Mouse (Mus musculus) liver, embryonic 14.5 days (tissue): Measurements from ENCODE around the gene Olfr619. TPM values are rescaled to one million over a fixed set of nuclear protein-coding genes. Genes with fewer than 3 reads are reported as not detected.

Source experiments
- ATAC-seq: fragments of 200-750 bp; cut with Nextera tagmentation; 2 replicates; pipeline ENCODE4 v1.8.0; 2017; ENCODE audit warnings: moderate number of reproducible peaks, mild to moderate bottlenecking, moderate library complexity; ENCODE audit not compliant: insufficient read depth
- DNase-seq, 3 experiments: peaks; one replicate each; pipeline ENCODE4 v3.0.0-alpha.2; 2012 to 2013; ENCODE audit warnings: low read depth in 3 of 3, low spot score in 3 of 3
- H3K27ac ChIP-seq: fragments of 300-500 bp; sonication (generic); 2 replicates; pipeline ENCODE4 v1.5.1; 2014; ENCODE audit warnings: moderate library complexity, mild to moderate bottlenecking, control low read depth, inconsistent platforms
- H3K27me3 ChIP-seq: fragments of 300-500 bp; sonication (generic); 2 replicates; pipeline ENCODE4 v1.6.1; 2014; ENCODE audit warnings: mild to moderate bottlenecking, low read length, moderate library complexity; ENCODE audit not compliant: control insufficient read depth, insufficient read depth
- H3K36me3 ChIP-seq: fragments of 300-500 bp; sonication (generic); replicated peaks from 2 replicates; pipeline ENCODE4 v1.6.1; 2014; ENCODE audit warnings: low read depth; ENCODE audit not compliant: control insufficient read depth, insufficient read depth
- H3K4me1 ChIP-seq, 2 experiments: fragments of 200-500 bp in 1 of 2; fragments of 300-500 bp in 1 of 2; sonication (generic) in 1 of 2; replicated peaks; 2 replicates each; pipeline ENCODE4 v1.6.1; 2012 to 2014; ENCODE audit warnings: antibody characterized with exemption in 1 of 2, inconsistent platforms in 1 of 2, low read length in 1 of 2; ENCODE audit not compliant: control insufficient read depth in 2 of 2, insufficient read depth in 2 of 2
- H3K4me2 ChIP-seq: fragments of 300-500 bp; sonication (generic); 2 replicates; pipeline ENCODE4 v1.6.1; 2014; ENCODE audit warnings: low read depth, mild to moderate bottlenecking, control low read depth, moderate library complexity
- H3K4me3 ChIP-seq, 2 experiments: fragments of 200-500 bp in 1 of 2; fragments of 300-500 bp in 1 of 2; sonication (generic) in 1 of 2; 2 replicates each; pipeline ENCODE4 v1.5.1; 2012 to 2014; ENCODE audit warnings: low read depth in 2 of 2, low read length in 2 of 2, mild to moderate bottlenecking in 2 of 2, control low read depth in 1 of 2, inconsistent platforms in 1 of 2, moderate library complexity in 1 of 2; ENCODE audit not compliant: insufficient read depth in 1 of 2
- H3K9ac ChIP-seq: fragments of 300-500 bp; sonication (generic); replicated peaks from 2 replicates; pipeline ENCODE4 v1.6.1; 2014; ENCODE audit warnings: mild to moderate bottlenecking, control low read depth, moderate library complexity
- H3K9me3 ChIP-seq: fragments of 300-500 bp; sonication (generic); 2 replicates; pipeline ENCODE4 v1.6.1; 2016; ENCODE audit warnings: low read length, mixed read lengths; ENCODE audit not compliant: control insufficient read depth
- CTCF ChIP-seq: IDR thresholded peaks from 2 replicates; pipeline ENCODE4 v1.5.1; 2016; ENCODE audit warnings: antibody characterized with exemption, low read depth, control low read depth
- EP300 ChIP-seq: IDR thresholded peaks from 2 replicates; pipeline ENCODE4 v1.6.1; 2016; ENCODE audit warnings: antibody characterized with exemption, low read depth
- WGBS: fragments of 180-500 bp; shearing (Covaris S2); extraction: QIAGEN DNeasy Blood & Tissue Kit; methylation state at CpG from one replicate; pipeline ENCODE4 v1.1.7; 2014; ENCODE audit not compliant: insufficient replicate concordance; 5-methylcytosine and 5-hydroxymethylcytosine counted together
- polyA plus RNA-seq, 2 experiments: library from polyadenylated mRNA; depleted of rRNA in 1 of 2; stranded (reverse) in 1 of 2; unstranded in 1 of 2; fragments of >200 nt; fragmentation: Nextera tagmentation in 1 of 2; extraction: Ambion mirVana in 1 of 2; gene quantifications; 2 replicates each; pipeline versions ENCODE4 v1.2.1 to v1.2.3; 2012 to 2014

Olfr619 gene
- polyA plus RNA-seq (2012; rRNA removed) (not detected in 2 replicates), polyA plus RNA-seq (2014; fragmentation: Nextera tagmentation; extraction: Ambion mirVana) (not detected in 2 replicates)

DNA sequence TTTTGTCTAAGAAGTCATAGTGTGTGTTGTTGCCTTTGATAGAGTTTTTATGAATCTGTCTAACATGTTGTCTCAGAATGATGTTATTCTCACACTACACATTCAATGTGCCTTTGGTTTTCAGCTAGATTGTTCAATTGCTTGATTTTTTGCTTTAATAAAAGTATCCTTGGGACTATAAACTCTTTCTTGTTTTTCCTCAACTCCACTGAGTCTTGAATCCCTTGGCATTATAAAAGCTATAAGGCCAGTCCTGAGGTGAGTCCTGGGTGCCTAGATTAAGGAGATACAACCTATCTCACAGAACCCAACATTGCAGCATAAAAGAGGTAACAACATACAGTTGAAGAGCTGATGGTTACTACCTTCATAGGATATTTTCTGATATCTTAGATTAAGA, at the start of gene Olfr619:
Olfr619 (plus strand) TSS at position 301 of the 400 bp plus-strand sequence.
- H3K36me3 ChIP-seq: no peaks in the 10 kb centered on the region
- no peak for TF ChIP-seq CTCF
- TF ChIP-seq EP300: no peak
- H3K9me3 ChIP-seq: no peaks in the 10 kb centered on the region
- no peak within 1 kb of the TSS for H3K27ac ChIP-seq
- no peak within 1 kb of the TSS for H3K4me2 ChIP-seq
- DNase-seq (no peak), ATAC-seq (no peak)
- H3K4me1 ChIP-seq: no peaks in the 10 kb centered on the region
- no peaks in the 10 kb centered on the region for H3K27me3 ChIP-seq
- no peak within 1 kb of the TSS for H3K4me3 ChIP-seq
- no peak within 1 kb of the TSS for H3K9ac ChIP-seq

DNA sequence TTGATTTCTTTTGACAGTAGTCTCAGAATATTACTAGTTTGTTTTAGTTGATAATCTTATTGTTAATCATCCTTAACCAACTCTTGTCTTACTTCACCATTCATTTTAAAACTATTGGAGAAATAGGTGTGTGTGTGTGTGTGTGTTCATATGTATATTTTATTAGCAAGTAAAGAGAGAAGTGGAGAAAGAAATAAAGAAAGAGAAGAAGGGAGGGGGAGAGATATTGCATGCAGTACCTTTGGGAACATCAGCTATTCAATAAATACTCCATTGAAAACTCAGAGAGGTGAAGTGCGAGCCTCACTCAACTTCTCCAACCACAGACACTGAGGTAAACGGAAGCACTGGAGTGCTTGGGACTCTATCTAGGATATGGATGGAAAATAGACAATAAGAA, 44.6 kb upstream of the Olfr619 start, which contains the start of gene Olfr615:
Olfr615 (plus strand) TSS at position 301 of the 400 bp plus-strand sequence.
- H3K4me3 ChIP-seq: no peak within 1 kb of the TSS
- WGBS: 46% methylated on average over 2 of the region's 2 CpGs
- TF ChIP-seq CTCF: no peak
- TF ChIP-seq EP300: no peak
- H3K4me1 ChIP-seq: no peaks in the 10 kb centered on the region
- ATAC-seq (no peak), DNase-seq (no peak)
- no peaks in the 10 kb centered on the region for H3K27me3 ChIP-seq
- no peak within 1 kb of the TSS for H3K9ac ChIP-seq
- no peaks in the 10 kb centered on the region for H3K9me3 ChIP-seq
- no peaks in the 10 kb centered on the region for H3K36me3 ChIP-seq
- no peak within 1 kb of the TSS for H3K4me2 ChIP-seq
- no peak within 1 kb of the TSS for H3K27ac ChIP-seq

DNA sequence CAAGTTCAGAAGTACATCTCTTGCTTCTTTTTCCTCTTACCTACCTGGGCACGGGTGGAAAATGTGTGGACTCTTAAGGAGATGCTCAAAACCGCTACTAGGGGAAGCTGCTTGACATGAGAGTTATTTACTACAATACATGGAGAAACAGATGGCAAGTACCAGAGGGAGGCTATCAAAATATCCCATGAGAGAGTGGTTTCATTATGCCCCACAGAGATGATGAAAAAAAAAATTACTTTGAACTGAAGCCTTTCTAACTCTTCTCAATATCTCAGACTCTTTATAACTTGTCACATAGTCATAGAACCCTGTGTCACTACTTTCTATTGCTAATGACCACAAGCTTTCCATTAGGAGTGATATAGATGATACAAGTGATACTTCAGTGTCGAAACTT, 31.3 kb upstream of the Olfr619 start, which contains the start of gene Olfr616:
Olfr616 (minus strand) TSS at position 101 of the 400 bp plus-strand sequence.
- Histone ChIP-seq H3K36me3 (no peaks in the 10 kb centered on the region), H3K4me1 (no peaks in the 10 kb centered on the region), H3K27me3 (no peaks in the 10 kb centered on the region), H3K27ac (no peak within 1 kb of the TSS), H3K4me3 (no peak within 1 kb of the TSS), H3K4me2 (no peak within 1 kb of the TSS), H3K9me3 (no peaks in the 10 kb centered on the region), H3K9ac (no peak within 1 kb of the TSS)
- TF ChIP-seq CTCF (no peak), EP300 (no peak)
- 53% methylated on average over 3 of the region's 3 CpGs for WGBS
- ATAC-seq (no peak), DNase-seq (no peak)

DNA sequence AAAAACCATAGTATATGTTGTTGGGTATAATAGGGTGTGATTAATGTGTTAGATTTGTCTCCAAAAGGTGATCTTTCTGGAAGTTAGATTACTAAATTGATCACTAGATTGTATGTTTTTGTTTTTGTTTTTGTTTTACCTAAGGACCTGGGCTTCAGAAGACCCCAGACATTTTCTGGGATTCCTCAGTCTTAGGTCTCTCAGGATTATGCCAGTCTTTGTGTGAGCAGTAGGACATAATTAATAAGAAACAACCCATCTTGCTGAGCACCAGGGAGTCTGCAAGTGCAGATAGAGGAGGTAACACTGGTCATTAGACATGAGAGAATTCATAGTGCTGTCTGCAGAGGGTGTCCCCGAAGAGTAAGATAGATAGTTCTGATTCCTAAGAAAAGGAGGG, 27.6 kb upstream of the Olfr619 start, which contains the start of gene Olfr617:
Olfr617 (plus strand) TSS at position 301 of the 400 bp plus-strand sequence.
- Histone ChIP-seq H3K36me3 (no peaks in the 10 kb centered on the region), H3K27ac (no peak within 1 kb of the TSS), H3K4me3 (no peak within 1 kb of the TSS), H3K4me2 (no peak within 1 kb of the TSS), H3K27me3 (no peaks in the 10 kb centered on the region), H3K9me3 (no peaks in the 10 kb centered on the region), H3K9ac (no peak within 1 kb of the TSS), H3K4me1 (no peaks in the 10 kb centered on the region)
- TF ChIP-seq EP300: no peak
- TF ChIP-seq CTCF: no peak
- ATAC-seq: no peak
- no peak for DNase-seq
- WGBS: 61% methylated on average over 1 of the region's 1 CpGs

DNA sequence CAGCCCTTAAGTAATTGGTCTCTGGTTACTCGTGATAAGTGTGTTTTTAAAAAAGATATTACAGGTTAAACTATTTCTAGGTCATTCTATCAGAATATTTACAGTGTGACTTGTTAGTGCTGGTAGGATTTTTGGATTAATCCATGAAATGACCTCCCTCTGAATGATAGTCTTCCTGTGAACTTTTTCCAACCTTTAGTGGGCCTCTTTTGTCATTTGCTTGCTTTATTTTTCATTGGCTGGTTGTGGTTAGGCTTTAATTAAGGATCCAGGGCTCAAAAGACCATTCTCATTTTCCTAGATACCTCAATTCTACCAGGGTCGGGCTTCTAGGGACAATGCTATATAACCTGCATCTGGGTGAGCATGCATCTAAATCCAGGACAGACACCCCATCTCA, 10.6 kb upstream of the Olfr619 start, which contains the start of gene Olfr618:
Olfr618 (plus strand) TSS at position 301 of the 400 bp plus-strand sequence.
- ATAC-seq: no peak

More for the DNA sequence above, 10.6 kb upstream of the Olfr619 start, which contains the start of gene Olfr618:
- no peak within 1 kb of the TSS for H3K9ac ChIP-seq
- no peak within 1 kb of the TSS for H3K27ac ChIP-seq
- 35% methylated on average over 2 of the region's 2 CpGs for WGBS
- no peaks in the 10 kb centered on the region for H3K9me3 ChIP-seq
- H3K4me1 ChIP-seq: no peaks in the 10 kb centered on the region
- DNase-seq: no peak
- TF ChIP-seq EP300 (no peak), CTCF (no peak)
- no peaks in the 10 kb centered on the region for H3K36me3 ChIP-seq
- H3K4me3 ChIP-seq: no peak within 1 kb of the TSS
- H3K4me2 ChIP-seq: no peak within 1 kb of the TSS
- H3K27me3 ChIP-seq: no peaks in the 10 kb centered on the region
